Mouse (Mus musculus) liver, adult 10 weeks (tissue): Measurements from ENCODE around the gene Dnajb4. TPM values are rescaled to one million over a fixed set of nuclear protein-coding genes. Genes with fewer than 3 reads are reported as not detected.

Experiments
- polyA plus RNA-seq: library from polyadenylated mRNA; stranded (reverse); fragments of 350-450 nt; fragmentation: Illumina TruSeq; extraction: RNeasy Lipid Tissue Mini Kit (QIAGEN cat#74804); gene quantifications from one replicate; pipeline ENCODE4 v1.2.3, GENCODE M21; 2014; ENCODE audit warnings: low read depth, low replicate concordance

Gene Dnajb4
- polyA plus RNA-seq = 70.2 TPM

DNA sequence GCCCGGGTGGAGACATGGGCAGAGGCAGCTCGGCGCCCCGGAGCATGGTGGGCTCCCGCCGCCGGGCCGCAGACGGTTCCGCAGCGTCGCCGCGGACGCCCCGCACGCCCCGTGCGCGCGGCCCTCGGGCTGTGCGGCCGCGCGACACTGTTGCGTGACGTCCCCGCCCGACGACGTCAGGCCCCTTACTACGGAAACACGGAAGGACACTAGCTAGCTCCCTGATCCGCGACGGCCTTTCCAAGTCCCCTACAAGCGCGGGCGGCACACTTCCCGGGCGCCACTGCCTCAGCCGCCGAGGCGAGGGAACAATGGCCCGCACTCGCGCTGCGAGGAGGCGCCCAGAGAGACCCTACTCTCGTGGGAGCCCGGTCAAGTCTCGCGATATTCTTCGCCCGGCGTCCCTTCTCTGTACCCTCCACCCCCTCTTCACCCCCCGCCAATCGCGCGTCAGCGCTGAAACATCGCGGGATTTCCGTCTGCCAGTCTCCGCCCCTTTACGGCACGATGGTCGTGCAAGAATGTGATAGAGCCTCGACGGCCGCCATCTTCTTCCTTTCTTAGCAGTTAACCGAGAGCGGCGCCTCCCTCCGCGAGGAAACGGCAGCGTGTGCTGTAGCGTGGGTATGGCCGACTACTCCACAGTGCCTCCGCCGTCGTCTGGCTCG, at the start of gene Dnajb4, which contains the start of gene Fubp1:
Gene Dnajb4 (minus strand): TSS at position 336 of the 668 bp plus-strand sequence.
Gene Fubp1 (plus strand): TSS at position 456 of the 668 bp plus-strand sequence.

DNA sequence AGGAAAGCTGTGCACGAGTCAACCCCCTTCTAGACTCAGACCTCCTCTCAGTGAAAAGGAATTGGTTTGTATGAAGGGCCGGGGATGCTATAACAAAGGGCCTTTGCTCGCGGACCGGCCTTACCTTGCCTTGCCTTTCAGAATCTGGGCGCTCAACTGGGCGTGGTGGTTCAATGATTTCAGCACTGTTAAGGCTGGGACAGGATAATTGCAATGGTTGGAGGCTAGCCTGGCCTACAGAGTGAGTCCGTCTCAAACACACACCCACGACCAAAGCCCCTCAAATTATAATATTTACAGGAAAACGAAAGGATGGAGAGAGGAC, 44.0 kb downstream of the Dnajb4 start, which contains the start of gene Gipc2:
Gene Gipc2 (minus strand): TSS at position 132 of the 325 bp plus-strand sequence.

Other genes starting within 250 kb of the Dnajb4 start
- 1.2 TPM for gene Gipc2, start 44.1 kb downstream of the Dnajb4 start, polyA plus RNA-seq
- gene Fubp1, start 120 bp upstream of the Dnajb4 start, polyA plus RNA-seq = 41.2 TPM
- 5.3 TPM for gene Nexn, start 56.0 kb upstream of the Dnajb4 start, polyA plus RNA-seq
- 2.4 TPM for gene Miga1, start 130.1 kb upstream of the Dnajb4 start, polyA plus RNA-seq
- 49.9 TPM for gene Usp33, start 136.2 kb upstream of the Dnajb4 start, polyA plus RNA-seq
- 21.9 TPM for gene Zzz3, start 185.2 kb upstream of the Dnajb4 start, polyA plus RNA-seq